Mouse (Mus musculus) ZHBTc4 (cell line): ENCODE data around the gene Tex47.

Source experiments
- DNase-seq: peaks from one replicate; pipeline ENCODE4 v3.0.0-alpha.2; 2011; ENCODE audit warnings: low read depth, low spot score

The Tex47 gene

GRCm38 (mm10) chr5:7303819-7304218 is at the start of gene Tex47:
TSS of gene Tex47 (plus strand) at chr5:7304119.
- DNase-seq: no peak

- peak; percentile 2 for DNase-seq
Measured at GRCm38 (mm10) chr5:7276659-7277455, 27.1 kb upstream of the Tex47 start.

GRCm38 (mm10) chr5:7284336-7284735 is 19.6 kb upstream of the Tex47 start:
- DNase-seq: no peak

- DNase-seq: no peak
Measured at GRCm38 (mm10) chr5:7302969-7303368, 950 bp upstream of the Tex47 start.

- no peak for DNase-seq
Measured at GRCm38 (mm10) chr5:7325594-7325993, 21.7 kb downstream of the Tex47 start.

GRCm38 (mm10) chr5:7344145-7345010 is 40.5 kb downstream of the Tex47 start, which contains the start of gene Zfp804b:
TSS of gene Zfp804b (minus strand) at chr5:7344756.
- DNase-seq: peak; percentile 70

GRCm38 (mm10) chr5:7345011-7345389 is 41.1 kb downstream of the Tex47 start:
- no peak for DNase-seq
